Mouse (Mus musculus): ENCODE results near the gene Slit2.

Gene Slit2

GRCm38 (mm10) chr5:48058612-48059011 lies 75.7 kb downstream of the Slit2 start:
- peak in 1 of 2 experiments; percentile 4 for DNase-seq

GRCm38 (mm10) chr5:48060715-48061114 lies 77.8 kb downstream of the Slit2 start:
- DNase-seq = no peak

DNA sequence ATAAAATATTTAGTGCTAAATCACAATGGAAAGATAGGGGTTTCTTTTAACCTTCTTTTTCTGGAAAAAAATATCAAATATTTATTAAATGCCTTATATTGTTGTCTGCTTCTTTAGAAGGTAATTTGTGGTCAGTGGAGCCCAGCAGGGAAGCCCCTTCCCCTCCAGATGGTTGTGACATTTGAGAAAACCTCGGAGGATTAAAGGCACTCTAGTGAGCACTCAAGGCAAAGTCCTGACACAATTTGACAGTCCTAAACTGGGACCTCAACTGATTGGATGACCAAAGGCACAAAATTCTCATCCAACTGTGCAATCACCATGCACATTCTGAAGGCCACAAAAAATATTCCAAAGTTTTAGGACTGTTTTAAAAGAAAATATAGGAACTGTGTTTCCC lies 95.8 kb downstream of the Slit2 start:
- DNase-seq = no peak

DNA sequence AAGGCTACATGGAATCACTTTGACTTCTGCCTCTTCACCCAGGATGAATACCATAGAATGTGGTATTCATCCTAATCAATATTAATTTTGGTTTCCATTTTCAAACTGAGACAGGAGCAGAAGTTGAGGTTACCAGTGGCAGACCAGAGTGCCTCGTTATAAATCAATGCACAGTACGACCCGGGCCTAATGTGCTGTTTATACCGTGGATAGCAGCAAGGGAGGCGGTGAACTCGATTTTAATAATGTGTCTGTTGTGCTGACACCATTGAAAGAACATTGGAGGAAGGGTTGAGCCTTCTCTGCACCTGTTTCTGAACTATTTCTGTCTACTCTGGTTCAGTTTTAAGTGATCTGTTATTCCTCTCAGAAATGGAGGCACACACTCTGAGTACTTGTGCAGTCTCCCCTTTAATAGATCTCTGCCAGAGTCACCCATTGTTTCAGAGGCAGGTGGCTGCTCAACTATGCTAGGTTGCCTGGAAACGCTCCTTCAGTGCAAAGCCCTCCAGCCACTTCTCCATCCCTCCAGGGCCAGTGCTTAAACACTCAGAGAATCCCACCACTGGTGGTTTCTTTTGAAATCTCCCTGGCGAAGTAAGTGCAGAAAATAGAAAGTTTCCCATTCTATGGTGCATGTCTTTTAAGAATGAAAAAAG lies 98.4 kb downstream of the Slit2 start:
- no peak for DNase-seq

DNA sequence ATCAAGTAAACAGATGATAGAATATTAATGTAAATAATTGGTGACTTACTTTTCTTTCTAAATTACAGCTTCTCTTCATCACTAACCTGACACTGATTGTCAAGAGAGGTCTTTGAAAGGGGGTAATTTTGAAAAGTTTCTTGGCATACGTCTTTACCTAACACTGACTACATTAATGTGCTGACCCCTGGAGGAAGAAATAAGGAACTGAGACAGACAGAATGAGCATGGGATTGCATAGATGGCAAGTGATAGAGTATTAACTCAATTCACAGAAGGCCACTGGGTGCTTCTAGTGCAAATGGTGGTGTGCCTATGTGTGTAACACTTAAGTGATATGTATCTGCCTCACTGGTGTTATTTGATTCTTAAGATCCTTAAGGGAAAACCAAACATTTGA lies 130.5 kb downstream of the Slit2 start:
- peak in 1 of 2 experiments; percentile 4 for DNase-seq

DNA sequence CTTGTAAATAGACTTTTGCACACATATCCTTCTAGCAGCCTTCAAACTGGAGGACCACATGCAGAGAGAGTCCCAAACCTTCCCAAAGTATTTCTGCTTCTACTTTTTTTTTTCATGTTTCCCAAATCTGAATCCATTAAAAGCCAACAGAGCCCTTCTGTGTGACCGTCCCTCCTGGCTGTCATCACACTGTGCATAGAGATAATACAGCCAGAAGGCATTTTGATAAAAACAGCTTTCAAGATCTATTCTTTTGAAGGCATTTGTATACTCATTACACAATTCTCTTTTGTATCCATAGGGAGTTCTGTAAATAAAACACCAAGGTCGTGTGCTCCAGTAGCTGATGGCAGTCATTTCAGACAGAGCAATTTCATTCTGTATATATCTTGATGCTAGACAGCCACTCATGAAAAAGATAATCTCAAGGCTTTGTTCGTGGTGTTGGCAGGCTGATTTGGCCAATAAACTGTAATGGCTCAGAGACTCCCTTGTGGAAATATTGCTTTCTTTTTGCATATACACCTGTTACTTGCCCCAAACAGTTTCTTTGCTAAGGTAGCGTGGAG lies 132.1 kb downstream of the Slit2 start:
- DNase-seq = no peak

GRCm38 (mm10) chr5:48122651-48123050 lies 139.7 kb downstream of the Slit2 start:
- peak; percentile 8 for DNase-seq

- peak; percentile 54 to 57 for DNase-seq
Observed at GRCm38 (mm10) chr5:48125770-48126423, 143.0 kb downstream of the Slit2 start.

DNA sequence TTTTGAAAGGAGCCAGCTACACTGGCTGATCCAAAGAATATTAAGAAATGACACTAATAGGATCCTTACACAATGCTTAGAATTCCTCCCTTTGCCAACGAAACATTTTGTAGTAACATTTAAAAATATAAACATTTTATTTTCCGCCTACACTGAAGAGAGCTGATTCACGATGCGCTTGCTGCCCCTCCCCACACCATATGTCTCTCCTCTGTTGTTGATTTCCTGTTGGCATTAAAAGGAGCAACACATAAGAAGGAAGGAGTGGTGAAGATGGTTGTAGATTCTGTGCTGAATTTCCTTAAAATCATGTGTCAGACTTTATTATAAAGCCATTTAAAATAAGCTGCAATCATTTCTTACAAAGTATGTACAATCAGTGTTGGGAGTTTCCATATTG lies 147.0 kb downstream of the Slit2 start:
- DNase-seq = no peak

DNA sequence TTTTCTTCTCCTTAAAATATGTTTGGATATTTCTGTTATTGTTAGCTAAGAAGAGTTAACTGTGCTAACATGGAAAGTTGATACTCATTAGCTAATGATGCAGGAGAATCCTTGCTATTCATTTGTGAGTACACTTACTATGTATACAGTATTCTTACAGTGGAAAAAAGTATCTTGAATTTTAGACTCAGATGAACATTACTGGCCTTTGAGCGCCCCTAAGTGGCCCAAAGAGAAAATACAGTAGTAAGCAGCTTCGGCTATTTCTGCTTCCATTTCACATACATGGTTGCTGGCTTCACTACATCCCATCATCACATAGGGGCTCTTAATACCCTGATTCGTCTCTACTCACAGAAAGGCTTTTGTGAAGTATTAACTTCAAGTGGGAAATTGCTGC lies 153.6 kb downstream of the Slit2 start:
- DNase-seq = peak; percentile 57

- peak; percentile 7 to 14 for DNase-seq
Observed at GRCm38 (mm10) chr5:48138849-48139487, 156.0 kb downstream of the Slit2 start.

GRCm38 (mm10) chr5:48139488-48139862 lies 156.5 kb downstream of the Slit2 start:
- no peak for DNase-seq

DNA sequence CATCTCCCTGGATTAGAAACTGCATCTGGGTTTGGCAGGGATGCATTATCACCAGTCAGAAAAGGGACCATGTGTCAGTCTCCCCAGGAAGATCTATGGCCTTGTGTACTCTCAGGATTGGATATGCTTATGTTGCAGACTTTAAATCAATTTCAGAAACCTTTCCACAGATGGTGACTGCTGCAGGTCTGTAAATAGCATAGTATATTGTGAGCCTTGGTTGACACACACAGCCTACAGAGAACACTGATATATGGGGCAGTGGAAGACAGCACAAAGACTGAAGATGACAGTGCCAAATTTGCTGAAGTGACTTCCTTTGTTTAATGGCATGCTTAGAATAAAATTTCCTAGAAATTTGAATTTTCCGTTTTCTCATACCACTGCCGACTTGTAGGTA lies 163.1 kb downstream of the Slit2 start:
- DNase-seq = no peak

DNA sequence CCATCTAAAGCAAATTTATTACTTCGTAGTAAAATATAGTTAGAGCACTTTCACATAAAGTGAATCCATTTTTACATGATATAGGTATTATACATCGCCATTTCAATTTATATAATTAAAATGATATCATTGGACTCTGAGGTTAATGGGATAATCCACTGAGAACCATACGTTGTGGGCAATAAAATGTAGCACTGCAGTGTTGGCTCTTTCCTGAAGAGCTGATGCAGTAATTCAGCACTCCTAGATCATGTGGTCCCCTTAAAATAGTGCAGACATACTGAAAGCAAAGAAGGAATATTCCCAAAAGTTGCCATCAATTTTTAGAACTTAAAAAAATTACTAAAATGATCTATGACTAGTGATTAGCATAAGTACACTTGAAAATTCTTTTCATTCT lies 177.9 kb downstream of the Slit2 start:
- DNase-seq = no peak

- no peak for DNase-seq
Observed at GRCm38 (mm10) chr5:48181646-48182302, 198.8 kb downstream of the Slit2 start.

DNA sequence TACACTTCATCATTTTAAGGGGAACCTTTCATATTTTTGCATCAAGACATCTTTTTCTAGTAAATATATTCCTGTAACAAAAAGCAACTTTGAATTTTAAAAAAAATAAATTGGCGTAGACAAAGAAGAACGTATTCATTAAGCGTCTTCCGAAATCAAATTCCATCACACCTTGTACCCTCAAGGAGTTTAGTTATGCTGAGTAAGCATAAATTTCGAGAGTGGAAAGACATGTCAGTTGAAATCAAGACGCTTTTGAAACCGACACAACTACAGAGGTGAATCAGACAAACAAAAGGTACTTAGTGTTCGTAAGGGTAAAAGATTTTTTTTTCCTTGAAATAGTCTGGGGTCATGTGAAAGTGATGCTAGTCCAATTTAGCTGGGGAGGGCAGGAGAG lies 201.4 kb downstream of the Slit2 start:
- DNase-seq = no peak

- DNase-seq = no peak
Observed at GRCm38 (mm10) chr5:48187819-48188218, 204.9 kb downstream of the Slit2 start.

DNA sequence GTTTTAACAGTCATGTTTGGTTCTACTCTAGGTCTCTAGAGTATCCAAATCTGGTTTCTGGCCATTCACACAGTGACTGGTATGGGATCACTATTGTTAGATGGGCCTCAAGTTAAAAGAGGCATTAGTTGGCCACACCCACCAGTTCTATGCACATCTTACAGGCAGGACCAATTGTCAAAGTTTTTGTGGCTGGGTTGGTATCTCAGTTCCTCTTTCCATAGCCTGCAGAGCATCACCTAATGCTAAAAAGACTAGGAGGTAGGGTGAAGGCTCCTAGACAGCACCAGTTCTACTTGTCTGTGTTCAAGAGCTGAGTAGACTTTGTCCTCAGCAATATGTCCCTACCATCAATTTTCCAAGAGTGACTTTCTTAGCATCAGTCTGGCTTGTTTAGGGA lies 216.4 kb downstream of the Slit2 start:
- DNase-seq = no peak

DNA sequence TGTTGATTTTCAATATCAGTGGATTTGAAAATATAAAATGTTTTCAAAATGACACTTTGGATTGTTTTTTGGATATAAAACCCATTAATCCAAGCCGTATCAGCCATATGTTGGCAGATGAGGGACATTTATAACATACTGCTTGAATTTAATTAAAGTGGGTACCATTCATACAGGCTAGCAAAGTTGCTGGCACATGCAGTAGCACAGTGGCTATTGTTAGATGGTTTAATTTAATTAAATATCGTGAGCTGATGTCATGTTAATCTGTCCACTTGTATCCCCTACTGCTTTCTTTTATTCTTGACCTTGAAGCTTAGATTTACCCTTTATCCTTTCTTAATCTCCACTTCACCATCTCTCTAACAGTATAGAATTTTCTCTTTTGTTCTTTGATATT lies 232.3 kb downstream of the Slit2 start:
- DNase-seq = no peak

GRCm38 (mm10) chr5:48219624-48220155 lies 236.8 kb downstream of the Slit2 start:
- no peak for DNase-seq

DNA sequence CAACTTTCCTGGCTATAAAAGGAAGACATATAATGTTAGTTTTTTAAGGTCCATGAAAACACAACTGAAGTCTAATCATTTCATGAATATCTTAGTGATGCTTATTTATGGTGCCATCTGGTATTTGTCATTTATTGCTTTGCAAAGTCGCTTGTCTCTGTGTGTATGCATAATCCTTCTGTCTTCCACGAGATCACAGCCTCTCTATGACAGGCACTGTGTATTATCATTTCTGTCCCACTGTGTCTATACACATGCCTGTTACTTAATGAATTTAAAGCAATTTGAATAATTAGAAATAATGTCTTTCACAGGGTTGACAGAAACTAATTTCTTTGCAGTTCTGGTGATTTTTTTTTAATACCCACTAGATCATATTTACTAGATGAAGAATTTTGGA lies 242.6 kb downstream of the Slit2 start:
- DNase-seq = no peak

DNA sequence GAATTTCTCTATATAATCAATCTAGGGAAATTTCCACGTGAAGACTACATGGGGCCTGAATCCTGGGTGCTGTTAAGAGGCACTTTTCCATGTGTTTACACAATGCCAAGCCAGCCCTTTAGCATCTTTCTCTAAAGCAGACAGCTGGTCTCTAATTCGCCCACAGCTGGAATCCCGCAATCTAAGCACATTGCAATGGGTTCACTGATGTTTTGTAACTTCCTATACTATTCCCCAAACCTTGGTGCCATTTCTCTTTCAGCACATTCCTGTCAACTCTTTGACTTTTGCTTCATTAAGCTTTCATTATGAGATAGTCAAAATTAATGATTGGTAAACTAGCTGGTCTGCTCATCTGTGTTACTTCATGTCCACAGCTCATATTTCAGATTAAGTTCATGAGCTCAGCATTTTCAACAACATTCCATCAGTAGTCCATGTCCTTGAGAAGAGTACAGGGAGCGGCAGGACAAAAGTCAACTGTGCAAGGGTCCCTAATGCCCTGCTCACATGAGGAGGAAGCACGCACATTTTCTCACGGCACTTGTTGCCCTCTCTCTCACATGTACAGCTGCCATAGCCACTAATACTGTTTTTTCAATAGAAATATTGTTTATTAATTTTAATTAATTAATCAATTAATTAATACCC lies 247.6 kb downstream of the Slit2 start:
- DNase-seq = peak in 1 of 2 experiments; percentile 4

DNA sequence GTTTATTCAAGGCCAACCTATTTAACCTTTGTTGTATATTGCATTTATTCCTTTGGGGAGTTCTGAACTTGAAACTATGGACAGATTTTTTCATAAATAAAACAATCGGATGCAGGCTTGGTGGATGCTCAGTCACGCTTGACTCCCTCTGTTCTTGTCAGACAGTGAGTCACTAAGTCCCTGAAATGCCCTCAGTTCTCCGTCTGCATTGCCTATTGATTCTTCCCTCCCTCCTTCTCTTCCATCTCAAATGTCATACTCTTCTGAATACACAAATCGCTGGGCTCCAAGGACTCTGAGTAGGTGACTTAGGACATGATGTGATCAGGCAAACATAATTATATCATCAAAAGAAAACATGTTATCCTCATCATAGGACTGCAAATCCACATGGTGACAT lies 251.8 kb downstream of the Slit2 start:
- DNase-seq = no peak
